Mouse (Mus musculus) intestine, embryonic 14.5 days (tissue): ENCODE measurements around the gene Camk1g. TPM values are rescaled to one million over a fixed set of nuclear protein-coding genes. Genes with fewer than 3 reads are reported as not detected.

Source experiments
- ATAC-seq: fragments of 200-750 bp; cut with Nextera tagmentation; replicated peaks from 2 replicates; pipeline ENCODE4 v1.8.0; 2017; ENCODE audit warnings: low read depth, moderate number of reproducible peaks, moderate TSS enrichment, moderate library complexity; ENCODE audit not compliant: low FRiP score, low TSS enrichment
- DNase-seq: peaks from one replicate; pipeline ENCODE4 v3.0.0-alpha.2; 2018; ENCODE audit warnings: low spot score
- H3K27ac ChIP-seq: fragments of 300-500 bp; sonication (generic); 2 replicates; pipeline ENCODE4 v1.5.1; 2014; ENCODE audit warnings: low read depth, mild to moderate bottlenecking, control low read depth
- H3K27me3 ChIP-seq: fragments of 300-500 bp; sonication (generic); replicated peaks from 2 replicates; pipeline ENCODE4 v1.6.1; 2014; ENCODE audit warnings: low read length, control low read depth; ENCODE audit not compliant: control insufficient read depth, insufficient read depth
- H3K36me3 ChIP-seq: fragments of 300-500 bp; sonication (generic); 2 replicates; pipeline ENCODE4 v1.6.1; 2014; ENCODE audit warnings: low read length, control low read depth; ENCODE audit not compliant: control insufficient read depth, insufficient read depth
- H3K4me1 ChIP-seq: fragments of 300-500 bp; sonication (generic); replicated peaks from 2 replicates; pipeline ENCODE4 v1.6.1; 2014; ENCODE audit warnings: low read length, control low read depth, mixed read lengths; ENCODE audit not compliant: control insufficient read depth, insufficient read depth
- H3K4me2 ChIP-seq: fragments of 300-500 bp; sonication (generic); 2 replicates; pipeline ENCODE4 v1.6.1; 2014; ENCODE audit warnings: low read length
- H3K4me3 ChIP-seq: fragments of 300-500 bp; sonication (generic); 2 replicates; pipeline ENCODE4 v1.5.1; 2014; ENCODE audit warnings: low read depth, low read length, control low read depth, mixed read lengths
- H3K9ac ChIP-seq: fragments of 300-500 bp; sonication (generic); 2 replicates; pipeline ENCODE4 v1.6.1; 2014; ENCODE audit warnings: mild to moderate bottlenecking, low read length
- H3K9me3 ChIP-seq: fragments of 300-500 bp; sonication (generic); 2 replicates; pipeline ENCODE4 v1.6.1; 2016; ENCODE audit warnings: low read length, control low read depth; ENCODE audit not compliant: control insufficient read depth
- WGBS: fragments of 180-500 bp; shearing (Covaris S2); extraction: QIAGEN DNeasy Blood & Tissue Kit; methylation state at CpG from one replicate; pipeline ENCODE4 v1.1.7; 2014; 5-methylcytosine and 5-hydroxymethylcytosine counted together
- polyA plus RNA-seq: library from polyadenylated mRNA; unstranded; fragments of >200 nt; fragmentation: Nextera tagmentation; extraction: Ambion mirVana; gene quantifications from 2 replicates; pipeline ENCODE4 v1.2.1, GENCODE M21; 2014

Camk1g gene
- polyA plus RNA-seq, 1 experiment from 2014 or later = 9.5 TPM

GRCm38 (mm10) chr1:193346908-193347307 lies 23.2 kb downstream of the Camk1g start:
- no peak overlapping the region for H3K4me2 ChIP-seq
- DNase-seq = no peak
- H3K4me3 ChIP-seq = no peak overlapping the region
- H3K9me3 ChIP-seq = no peaks in the 10 kb centered on the region
- 69% methylated on average over 3 of the region's 3 CpGs for WGBS
- H3K27me3 ChIP-seq = no peaks in the 10 kb centered on the region
- no peak overlapping the region for H3K9ac ChIP-seq
- H3K27ac ChIP-seq = no peak overlapping the region
- 0 out of 2 replicates have a peak, but pooled peaks cover 9% of the 10 kb centered on the region for H3K36me3 ChIP-seq
- ATAC-seq = no peak
- no peaks in the 10 kb centered on the region for H3K4me1 ChIP-seq

GRCm38 (mm10) chr1:193344976-193345375 lies 25.1 kb downstream of the Camk1g start:
- no peak overlapping the region for H3K4me2 ChIP-seq
- no peak for ATAC-seq

GRCm38 (mm10) chr1:193343853-193344252 lies 26.2 kb downstream of the Camk1g start:
- Histone ChIP-seq H3K4me3 (no peak overlapping the region), H3K36me3 (0 out of 2 replicates have a peak, but pooled peaks cover under 1% of the 10 kb centered on the region), H3K4me1 (no peaks in the 10 kb centered on the region), H3K9me3 (no peaks in the 10 kb centered on the region), H3K4me2 (no peak overlapping the region), H3K27ac (no peak overlapping the region), H3K9ac (no peak overlapping the region), H3K27me3 (no peaks in the 10 kb centered on the region)
- 67% methylated on average over 4 of the region's 4 CpGs for whole genome bisulfite sequencing
- ATAC-seq (no peak), DNase-seq (no peak)

More at GRCm38 (mm10) chr1:193344976-193345375, 25.1 kb downstream of the Camk1g start:
- no peak overlapping the region for H3K4me3 ChIP-seq
- whole genome bisulfite sequencing = 23% methylated on average over 2 of the region's 2 CpGs
- H3K9ac ChIP-seq = no peak overlapping the region
- H3K27ac ChIP-seq = peak overlapping the region; percentile 14; the same call in 1 of the 2 replicates
- H3K36me3 ChIP-seq = 0 out of 2 replicates have a peak, but pooled peaks cover 9% of the 10 kb centered on the region
- H3K9me3 ChIP-seq = no peaks in the 10 kb centered on the region
- no peaks in the 10 kb centered on the region for H3K4me1 ChIP-seq
- no peak for DNase-seq
- no peaks in the 10 kb centered on the region for H3K27me3 ChIP-seq

GRCm38 (mm10) chr1:193342198-193342946 lies 27.7 kb downstream of the Camk1g start:
- Histone ChIP-seq H3K4me3 (no peak overlapping the region), H3K9ac (no peak overlapping the region), H3K27ac (no peak overlapping the region), H3K27me3 (no peaks in the 10 kb centered on the region), H3K4me1 (no peaks in the 10 kb centered on the region), H3K36me3 (no peaks in the 10 kb centered on the region), H3K4me2 (no peak overlapping the region), H3K9me3 (no peaks in the 10 kb centered on the region)
- ATAC-seq (no peak), DNase-seq (no peak)
- 84% methylated on average over 5 of the region's 5 CpGs for WGBS

- H3K4me2 ChIP-seq = no peak overlapping the region
- no peaks in the 10 kb centered on the region for H3K36me3 ChIP-seq
- ATAC-seq = no peak
- DNase-seq = no peak
- WGBS = 79% methylated on average over 9 of the region's 9 CpGs
- no peak overlapping the region for H3K27ac ChIP-seq
- H3K9me3 ChIP-seq = no peaks in the 10 kb centered on the region
- no peaks in the 10 kb centered on the region for H3K27me3 ChIP-seq
- 0 out of 2 replicates have a peak, but pooled peaks cover 5% of the 10 kb centered on the region for H3K4me1 ChIP-seq
- no peak overlapping the region for H3K4me3 ChIP-seq
- H3K9ac ChIP-seq = no peak overlapping the region
Measured at GRCm38 (mm10) chr1:193338363-193338995, 31.6 kb downstream of the Camk1g start.

GRCm38 (mm10) chr1:193337787-193338310 lies 32.2 kb downstream of the Camk1g start:
- ATAC-seq = no peak
- WGBS = 65% methylated on average over 4 of the region's 4 CpGs
- H3K4me3 ChIP-seq = no peak overlapping the region

GRCm38 (mm10) chr1:193337018-193337321 lies 33.1 kb downstream of the Camk1g start:
- Histone ChIP-seq H3K9ac (no peak overlapping the region), H3K4me3 (no peak overlapping the region), H3K9me3 (no peaks in the 10 kb centered on the region), H3K27ac (no peak overlapping the region), H3K36me3 (no peaks in the 10 kb centered on the region), H3K27me3 (no peaks in the 10 kb centered on the region), H3K4me1 (0 out of 2 replicates have a peak, but pooled peaks cover 5% of the 10 kb centered on the region), H3K4me2 (no peak overlapping the region)
- 82% methylated on average over 9 of the region's 9 CpGs for WGBS
- ATAC-seq (no peak), DNase-seq (no peak)

More at GRCm38 (mm10) chr1:193337787-193338310, 32.2 kb downstream of the Camk1g start:
- DNase-seq = no peak
- H3K27ac ChIP-seq = no peak overlapping the region
- no peak overlapping the region for H3K4me2 ChIP-seq
- no peak overlapping the region for H3K9ac ChIP-seq
- H3K9me3 ChIP-seq = no peaks in the 10 kb centered on the region
- H3K36me3 ChIP-seq = no peaks in the 10 kb centered on the region
- H3K27me3 ChIP-seq = no peaks in the 10 kb centered on the region
- H3K4me1 ChIP-seq = 0 out of 2 replicates have a peak, but pooled peaks cover 5% of the 10 kb centered on the region

GRCm38 (mm10) chr1:193336122-193337017 lies 33.7 kb downstream of the Camk1g start:
- WGBS = 76% methylated on average over 7 of the region's 7 CpGs
- Histone ChIP-seq H3K9ac (no peak overlapping the region), H3K36me3 (no peaks in the 10 kb centered on the region), H3K27ac (no peak overlapping the region), H3K27me3 (no peaks in the 10 kb centered on the region), H3K4me3 (no peak overlapping the region), H3K4me1 (0 out of 2 replicates have a peak, but pooled peaks cover 5% of the 10 kb centered on the region), H3K9me3 (no peaks in the 10 kb centered on the region), H3K4me2 (no peak overlapping the region)
- no peak for DNase-seq
- no peak for ATAC-seq
